Comparison of ENCODE assay signal across 10 mouse cellular contexts in the genomic region with DNA sequence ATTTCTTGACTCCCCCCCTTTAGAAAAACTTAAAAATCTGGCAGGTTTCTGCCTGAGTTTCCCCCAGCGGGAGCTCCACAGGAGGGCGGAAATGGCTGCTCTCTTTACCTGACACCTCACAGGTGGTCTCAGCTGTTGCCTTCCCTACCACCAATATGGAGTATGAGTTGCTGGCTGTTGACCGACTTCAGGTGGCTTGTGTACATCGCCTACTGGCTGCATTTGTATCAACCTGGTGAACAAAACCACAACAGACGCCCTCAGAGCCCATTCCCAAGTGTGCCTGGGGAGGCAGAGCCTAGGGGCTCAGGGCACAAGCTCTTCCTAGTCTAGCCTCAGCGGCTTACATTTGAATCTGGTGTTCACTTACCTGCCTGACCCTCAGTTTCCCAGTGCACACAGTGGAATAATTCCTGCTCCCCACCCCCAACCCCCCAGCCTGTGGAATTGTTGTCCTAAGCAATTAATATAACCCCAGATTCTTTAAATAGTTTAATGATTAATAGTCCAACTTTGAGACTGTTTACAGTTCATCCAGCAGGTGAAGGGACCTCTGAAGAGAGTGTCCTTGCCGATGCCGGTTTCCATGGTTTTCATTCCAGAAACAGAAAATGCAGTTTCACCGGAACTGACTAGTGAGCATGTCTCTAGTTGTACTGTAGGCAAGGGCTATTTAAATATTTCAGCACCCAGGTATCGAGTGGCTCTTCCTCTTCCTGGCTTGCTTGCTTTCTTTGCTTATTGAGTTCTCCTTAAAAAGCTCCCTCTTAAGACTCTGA.
A peak's percentile ranks its signal among the peaks of the same experiment; 100 is the strongest.
DNase-seq lines count a peak whose midpoint lies in the region; ATAC-seq and TF ChIP-seq lines count a peak whose summit lies in the region.
"Had no signal": no experiment of that assay in that cellular context is flagged by ENCODE, and none has a peak within 500 bp of the region (broad histone marks: within the 10 kb centered on the region; RNA-seq: fewer than 3 reads in every experiment).

No protein-coding gene starts in this region.

- H3K4me2 ChIP-seq in liver, embryonic 13.5 days, result no peak overlapping the region
- H3K4me2 ChIP-seq in lung, embryonic 15.5 days, result peak overlapping the region; percentile 3; the same call in 1 of the 2 replicates
- no peak overlapping the region for H3K4me2 ChIP-seq in forebrain, embryonic 12.5 days
- H3K4me2 ChIP-seq: heart, embryonic 12.5 days; limb, embryonic 13.5 days had no signal

- ATAC-seq in liver, embryonic 13.5 days (ENCODE audit: low read depth), result peak; percentile 48; the same call in 1 of the 2 replicates
- peak; percentile 12; the same call in 1 of the 2 replicates for ATAC-seq in lung, embryonic 15.5 days (ENCODE audit: borderline replicate concordance, extremely low read depth, low FRiP score, low TSS enrichment)
- no peak for ATAC-seq in forebrain, embryonic 12.5 days (ENCODE audit: low FRiP score)

- no peak overlapping the region for H3K4me3 ChIP-seq in liver, embryonic 13.5 days (replicated peaks)
- H3K4me3 ChIP-seq in cortical plate, adult 2 months (ENCODE audit: insufficient read depth, low read length), result no peak overlapping the region
- no peak overlapping the region for H3K4me3 ChIP-seq in lung, embryonic 15.5 days
- H3K4me3 ChIP-seq in forebrain, embryonic 12.5 days (replicated peaks), result no peak overlapping the region
- H3K4me3 ChIP-seq: heart, embryonic 12.5 days; limb, embryonic 13.5 days; myocyte had no signal

- 61% methylated on average over 10 of the region's 10 CpGs for WGBS in liver, embryonic 13.5 days (ENCODE audit: insufficient replicate concordance)
- WGBS in lung, embryonic 15.5 days, result 52% methylated on average over 10 of the region's 10 CpGs
- 86% methylated on average over 10 of the region's 10 CpGs for WGBS in forebrain, embryonic 12.5 days

- no peak for DNase-seq in liver, embryonic 13.5 days
- DNase-seq in liver, result no peak
- DNase-seq in kidney, adult 18-20 months, result peak; percentile 76
- no peak for DNase-seq in right cerebral cortex, postnatal 4 days

- TF ChIP-seq POLR2A in cortical plate, adult 2 months (IDR thresholded peaks at IDR 0.05; ENCODE audit: extremely low read depth, insufficient read depth, low read length), result no peak

- no peaks in the 10 kb centered on the region; the same call in 1 of the 2 replicates for H3K36me3 ChIP-seq in liver, embryonic 13.5 days
- no peaks in the 10 kb centered on the region for H3K36me3 ChIP-seq in lung, embryonic 15.5 days
- H3K36me3 ChIP-seq in forebrain, embryonic 12.5 days (replicated peaks), result peaks cover 14% of the 10 kb centered on the region; the same call in 1 of the 2 replicates

- no peaks in the 10 kb centered on the region for H3K27me3 ChIP-seq in liver, embryonic 13.5 days
- H3K27me3 ChIP-seq in lung, embryonic 15.5 days, result no peaks in the 10 kb centered on the region
- H3K27me3 ChIP-seq in forebrain, embryonic 12.5 days, result no peaks in the 10 kb centered on the region
- H3K27me3 ChIP-seq: heart, embryonic 12.5 days; limb, embryonic 13.5 days had no signal

- peaks cover 4% of the 10 kb centered on the region for H3K4me1 ChIP-seq in liver, embryonic 13.5 days (replicated peaks)
- H3K4me1 ChIP-seq in cortical plate, adult 2 months (ENCODE audit: control insufficient read depth, insufficient read depth, low read length), result peaks cover 7% of the 10 kb centered on the region
- H3K4me1 ChIP-seq in lung, embryonic 15.5 days, result peaks cover 53% of the 10 kb centered on the region
- peaks cover 12% of the 10 kb centered on the region for H3K4me1 ChIP-seq in forebrain, embryonic 12.5 days

- H3K27ac ChIP-seq in liver, embryonic 13.5 days, result no peak overlapping the region; the same call in 1 of the 2 replicates
- peak overlapping the region; percentile 31; the same call in 1 of the 2 replicates for H3K27ac ChIP-seq in cortical plate, adult 2 months (ENCODE audit: insufficient read depth, low read length)
- peak overlapping the region; percentile 84 for H3K27ac ChIP-seq in lung, embryonic 15.5 days
- no peak overlapping the region for H3K27ac ChIP-seq in forebrain, embryonic 12.5 days
- H3K27ac ChIP-seq: limb, embryonic 13.5 days had no signal

- TF ChIP-seq CTCF in cortical plate, adult 2 months (IDR thresholded peaks at IDR 0.05; ENCODE audit: extremely low read depth, insufficient read depth, low read length), result no peak

- H3K9me3 ChIP-seq in liver, embryonic 13.5 days (replicated peaks), result no peaks in the 10 kb centered on the region
- no peaks in the 10 kb centered on the region for H3K9me3 ChIP-seq in lung, embryonic 15.5 days
- no peaks in the 10 kb centered on the region; the same call in 1 of the 2 replicates for H3K9me3 ChIP-seq in forebrain, embryonic 12.5 days
- H3K9me3 ChIP-seq: heart, embryonic 12.5 days; limb, embryonic 13.5 days had no signal

- H3K9ac ChIP-seq in liver, embryonic 13.5 days, result no peak overlapping the region
- H3K9ac ChIP-seq in lung, embryonic 15.5 days, result no peak overlapping the region
- no peak overlapping the region for H3K9ac ChIP-seq in forebrain, embryonic 12.5 days
- H3K9ac ChIP-seq: heart, embryonic 12.5 days; limb, embryonic 13.5 days had no signal

Comparison
In these comparisons a context has a peak if more than half of its experiments do, and no peak if none do; other contexts are left out.
1. H3K27ac ChIP-seq: peak in cortical plate, adult 2 months (single experiment) and lung, embryonic 15.5 days (single experiment); none in liver, embryonic 13.5 days (single experiment) and forebrain, embryonic 12.5 days (single experiment).